Mouse (Mus musculus): ENCODE measurements around the gene Gm28845. TPM values are rescaled to one million over a fixed set of nuclear protein-coding genes. Genes with fewer than 3 reads are reported as not detected.

Gm28845 gene
- total and polyA plus RNA-seq, 3 experiments: not detected

DNA sequence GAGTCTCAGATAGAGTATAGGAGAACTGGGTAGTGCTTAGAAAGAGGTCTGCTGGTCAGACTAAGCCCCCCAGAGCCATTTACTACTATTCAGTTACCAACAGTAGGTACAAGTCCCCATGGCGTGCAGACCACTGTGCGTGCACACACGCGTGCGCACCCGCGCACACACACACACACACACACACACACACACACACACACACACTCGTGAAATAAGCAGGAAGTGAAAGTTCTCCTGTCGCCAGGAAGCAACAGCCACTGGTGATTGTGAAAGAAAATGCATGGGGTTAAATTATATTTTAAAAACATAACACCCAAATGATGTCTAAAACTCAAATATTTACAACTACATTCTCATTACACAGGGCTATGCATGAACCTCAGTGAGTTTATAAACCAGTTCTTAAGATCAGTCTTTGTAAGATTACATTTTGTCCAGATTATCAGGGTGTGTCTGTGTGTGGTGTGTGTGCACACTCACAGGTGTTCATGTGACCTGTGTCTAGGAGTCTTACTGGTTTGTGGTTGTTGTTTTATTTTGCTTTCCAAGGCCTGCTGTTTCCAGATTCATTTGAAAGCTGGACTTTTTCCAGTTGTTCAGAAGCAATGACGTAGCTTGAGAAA lies 11.6 kb downstream of the Gm28845 start:
- no peak overlapping the region for H3K9ac ChIP-seq (ENCODE audit: control insufficient read depth, low read depth, low read length, poor library complexity, severe bottlenecking)
- no peak overlapping the region for H3K4me3 ChIP-seq (ENCODE audit: control insufficient read depth in 1 of 2, insufficient read depth in 1 of 2, low read depth in 2 of 2, low read length in 2 of 2)
- no peaks in the 10 kb centered on the region for H3K79me2 ChIP-seq (ENCODE audit: control insufficient read depth, insufficient read depth, low read length, poor library complexity)
- peaks cover 0 to 5% of the 10 kb centered on the region in 2 experiments; a peak in 2 of 4 replicates for H3K4me1 ChIP-seq (ENCODE audit: control insufficient read depth in 1 of 2, insufficient read depth in 2 of 2, low read length in 2 of 2)
- DNase-seq (ENCODE audit: low read depth, low spot score): no peak
- H3K27ac ChIP-seq (ENCODE audit: control insufficient read depth, low read depth, low read length): no peak overlapping the region
- no peaks in the 10 kb centered on the region; a peak in 1 of 4 replicates for H3K27me3 ChIP-seq (ENCODE audit: control insufficient read depth in 1 of 2, insufficient read depth in 2 of 2, low read length in 2 of 2)
- H3K36me3 ChIP-seq (ENCODE audit: control insufficient read depth in 1 of 2, insufficient read depth in 2 of 2, low read length in 2 of 2): peaks cover 0 to 4% of the 10 kb centered on the region in 2 experiments; a peak in 2 of 4 replicates
- TF ChIP-seq GABPA (IDR thresholded peaks at IDR 0.05; ENCODE audit: low read depth, low read length) (no peak), CHD2 (IDR thresholded peaks at IDR 0.05; ENCODE audit: low read length) (no peak), E2F4 (IDR thresholded peaks at IDR 0.05; ENCODE audit: borderline replicate concordance, low read depth, low read length) (no peak), MXI1 (IDR thresholded peaks at IDR 0.05; ENCODE audit: low read depth, low read length) (no peak), ZC3H11A (IDR thresholded peaks at IDR 0.05; ENCODE audit: low read depth, low read length) (no peak), MYC (IDR thresholded peaks at IDR 0.05; ENCODE audit: low read depth, low read length) (no peak), TAL1 (IDR thresholded peaks at IDR 0.05; ENCODE audit: low read length) (no peak), NRF1 (IDR thresholded peaks at IDR 0.05; ENCODE audit: insufficient read depth, low read depth, low read length, poor library complexity, severe bottlenecking) (no peak), POLR2AphosphoS5 (IDR thresholded peaks at IDR 0.05; ENCODE audit: borderline replicate concordance, low read depth, low read length) (no peak), JUND (IDR thresholded peaks at IDR 0.05; ENCODE audit: low read depth, low read length) (no peak), MEF2A (IDR thresholded peaks at IDR 0.05; ENCODE audit: extremely low read depth, insufficient replicate concordance, low read depth, low read length, poor library complexity, severe bottlenecking) (no peak), SIN3A (IDR thresholded peaks at IDR 0.05; ENCODE audit: low read length) (no peak), ZKSCAN1 (IDR thresholded peaks at IDR 0.05; ENCODE audit: low read depth, low read length) (no peak), NELFE (IDR thresholded peaks at IDR 0.05; ENCODE audit: low read depth, low read length) (no peak), TBP (IDR thresholded peaks at IDR 0.05; ENCODE audit: low read depth, low read length) (no peak), GATA1 (IDR thresholded peaks at IDR 0.05; ENCODE audit: low read depth, low read length) (no peak), KAT2A (conservative IDR thresholded peaks at IDR 0.05; ENCODE audit: low read depth, low read length) (no peak), UBTF (IDR thresholded peaks at IDR 0.05; ENCODE audit: borderline replicate concordance, insufficient read depth, low read depth, low read length) (no peak), USF2 (IDR thresholded peaks at IDR 0.05; ENCODE audit: borderline replicate concordance in 1 of 2, insufficient read depth in 1 of 2, low read depth in 1 of 2, low read length in 2 of 2) (no peak), POLR2A (IDR thresholded peaks at IDR 0.05; ENCODE audit: control insufficient read depth in 1 of 2, insufficient read depth in 1 of 2, low read depth in 1 of 2, low read length in 2 of 2, poor library complexity in 1 of 2) (no peak)
- H3K9me3 ChIP-seq (replicated peaks; ENCODE audit: insufficient read depth, low read length): no peaks in the 10 kb centered on the region

Data from MEL (cell line).